Mouse (Mus musculus) myocyte (in vitro differentiated cells): ENCODE measurements at regions not wholly inside any gene's neighbourhood (a gene's known extent, or its start where the extent isn't known, plus 50 kb on each side); places are given as distances from the start of the nearest gene placed in this dataset.

ENCODE experiments used
- H3K27me3 ChIP-seq: one replicate; pipeline ENCODE4 v1.6.1; 2011; ENCODE audit not compliant: control insufficient read depth, insufficient read depth, insufficient read length
- H3K36me3 ChIP-seq: one replicate; pipeline ENCODE4 v1.6.1; 2011; ENCODE audit not compliant: control insufficient read depth, insufficient read depth
- H3K4me2 ChIP-seq: one replicate; pipeline ENCODE4 v1.6.1; 2011; ENCODE audit warnings: low read depth, control low read depth
- H3K4me3 ChIP-seq: one replicate; pipeline ENCODE4 v1.5.1; 2011; ENCODE audit warnings: mild to moderate bottlenecking, control low read depth, moderate library complexity
- H3K79me2 ChIP-seq: one replicate; pipeline ENCODE4 v1.6.1; 2011; ENCODE audit not compliant: control insufficient read depth, insufficient read depth
- H3ac ChIP-seq: one replicate; pipeline ENCODE4 v1.6.1; 2011; ENCODE audit not compliant: control insufficient read depth, insufficient read length
- CEBPB ChIP-seq: IDR thresholded peaks from 2 replicates; pipeline ENCODE4 v1.6.1; 2011; ENCODE audit warnings: mild to moderate bottlenecking, moderate library complexity; ENCODE audit not compliant: poor library complexity, insufficient read depth, severe bottlenecking
- E2F4 ChIP-seq: IDR thresholded peaks from one replicate; pipeline ENCODE4 v1.6.1; 2011; ENCODE audit warnings: mild to moderate bottlenecking, control low read depth, moderate library complexity; ENCODE audit not compliant: insufficient read depth
- MAX ChIP-seq: IDR thresholded peaks from one replicate; pipeline ENCODE4 v1.6.1; 2011; ENCODE audit warnings: low read depth, mild to moderate bottlenecking, control low read depth
- MYOD1 ChIP-seq, 3 experiments: IDR thresholded peaks; one replicate each; pipeline ENCODE4 v1.6.1; 2011; ENCODE audit warnings: control low read depth in 2 of 3, low read depth in 2 of 3, mild to moderate bottlenecking in 2 of 3, moderate library complexity in 1 of 3; ENCODE audit not compliant: insufficient read length in 2 of 3, control insufficient read depth in 1 of 3
- MYOG ChIP-seq, 3 experiments: IDR thresholded peaks; one replicate each; pipeline ENCODE4 v1.6.1; 2011; ENCODE audit warnings: control low read depth in 2 of 3, low read depth in 2 of 3, mild to moderate bottlenecking in 2 of 3; ENCODE audit not compliant: insufficient read length in 2 of 3, control insufficient read depth in 1 of 3, insufficient read depth in 1 of 3
- POLR2A ChIP-seq: IDR thresholded peaks from one replicate; pipeline ENCODE4 v1.6.1; 2011; ENCODE audit warnings: low read depth, mild to moderate bottlenecking, control low read depth, moderate library complexity; ENCODE audit not compliant: insufficient read length
- POLR2AphosphoS2 ChIP-seq: IDR thresholded peaks from one replicate; pipeline ENCODE4 v1.6.1; 2011; ENCODE audit warnings: low read depth, control low read depth; ENCODE audit not compliant: insufficient read length
- REST ChIP-seq: IDR thresholded peaks from one replicate; pipeline ENCODE4 v1.6.1; 2011; ENCODE audit warnings: mild to moderate bottlenecking, control low read depth, moderate library complexity; ENCODE audit not compliant: insufficient read depth, insufficient read length
- SRF ChIP-seq: IDR thresholded peaks from one replicate; pipeline ENCODE4 v1.6.1; 2011; ENCODE audit warnings: low read depth; ENCODE audit not compliant: control insufficient read depth, insufficient read length
- TCF12 ChIP-seq: IDR thresholded peaks from one replicate; pipeline ENCODE4 v1.6.1; 2011; ENCODE audit warnings: mild to moderate bottlenecking, control low read depth; ENCODE audit not compliant: poor library complexity, insufficient read depth, severe bottlenecking
- TCF3 ChIP-seq: IDR thresholded peaks from one replicate; pipeline ENCODE4 v1.6.1; 2011; ENCODE audit warnings: low read depth, control low read depth; ENCODE audit not compliant: insufficient read length
- USF1 ChIP-seq: IDR thresholded peaks from one replicate; pipeline ENCODE4 v1.6.1; 2011; ENCODE audit warnings: low read depth, mild to moderate bottlenecking, control low read depth, moderate library complexity

DNA sequence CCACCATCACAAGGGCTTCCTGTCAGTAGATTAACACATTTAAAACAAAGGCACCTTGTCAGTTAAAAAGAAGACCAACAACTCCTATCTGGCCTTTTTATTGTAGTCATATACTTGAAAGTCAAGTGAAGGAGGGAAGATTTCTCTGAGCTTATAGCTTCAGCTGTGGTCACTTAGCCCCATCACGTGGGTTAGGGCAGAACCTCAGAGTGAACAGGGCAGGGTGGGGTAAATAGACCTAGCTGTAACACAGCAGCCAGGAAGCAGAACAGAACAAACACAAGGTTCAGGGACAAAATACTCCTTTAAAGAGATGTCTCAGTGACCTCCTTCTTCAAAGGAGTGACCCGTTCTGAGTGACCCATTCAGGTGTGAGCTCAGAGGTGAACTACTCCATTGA lies 226.6 kb upstream of the Prep start:
- no peaks in the 10 kb centered on the region for H3K79me2 ChIP-seq
- no peak overlapping the region for H3K4me2 ChIP-seq
- no peaks in the 10 kb centered on the region for H3K36me3 ChIP-seq
- no peak overlapping the region for H3K4me3 ChIP-seq
- no peak overlapping the region for H3ac ChIP-seq
- H3K27me3 ChIP-seq, result no peaks in the 10 kb centered on the region
- no peak for TF ChIP-seq REST
- no peak for TF ChIP-seq SRF
- TF ChIP-seq POLR2A, result no peak
- no peak for TF ChIP-seq TCF3
- no peak for TF ChIP-seq E2F4
- TF ChIP-seq CEBPB, result no peak
- no peak for TF ChIP-seq MYOG (IDR thresholded peaks at IDR 0.05; ENCODE audit: control insufficient read depth in 1 of 3, insufficient read depth in 1 of 3, insufficient read length in 2 of 3, low read depth in 2 of 3)
- no peak for TF ChIP-seq MAX
- TF ChIP-seq POLR2AphosphoS2, result no peak
- TF ChIP-seq USF1, result no peak
- TF ChIP-seq TCF12, result no peak
- TF ChIP-seq MYOD1 (IDR thresholded peaks at IDR 0.05; ENCODE audit: control insufficient read depth in 1 of 3, insufficient read length in 2 of 3, low read depth in 2 of 3), result no peak

DNA sequence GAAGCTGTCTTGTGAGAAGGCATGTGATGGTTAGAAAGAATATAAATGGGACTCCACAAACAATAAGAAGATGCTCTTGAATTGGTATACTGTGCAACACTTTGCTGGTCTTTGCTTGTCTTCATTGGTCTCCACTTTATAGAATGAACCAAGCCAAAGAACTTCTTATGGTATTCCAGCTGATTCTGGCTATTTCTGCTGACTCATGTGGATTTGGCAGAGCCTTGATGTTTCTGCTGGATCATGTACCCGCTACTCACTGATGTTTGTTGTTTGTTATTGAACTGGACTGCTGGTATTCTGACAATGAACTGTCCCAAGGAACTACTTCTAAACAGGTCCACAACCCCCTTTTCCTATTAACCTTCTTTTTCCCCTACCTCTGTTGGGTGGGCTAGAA lies 234.5 kb upstream of the Prep start:
- TF ChIP-seq MYOD1 (IDR thresholded peaks at IDR 0.05; ENCODE audit: control insufficient read depth in 1 of 3, insufficient read length in 2 of 3, low read depth in 2 of 3), result no peak
- no peak for TF ChIP-seq POLR2A
- TF ChIP-seq CEBPB, result no peak
- TF ChIP-seq SRF, result no peak
- TF ChIP-seq MAX, result no peak
- TF ChIP-seq MYOG (IDR thresholded peaks at IDR 0.05; ENCODE audit: control insufficient read depth in 1 of 3, insufficient read depth in 1 of 3, insufficient read length in 2 of 3, low read depth in 2 of 3), result no peak
- no peak for TF ChIP-seq REST
- TF ChIP-seq POLR2AphosphoS2, result no peak
- TF ChIP-seq E2F4, result no peak
- no peak for TF ChIP-seq USF1
- no peak for TF ChIP-seq TCF3
- no peak for TF ChIP-seq TCF12
- no peaks in the 10 kb centered on the region for H3K79me2 ChIP-seq
- H3K36me3 ChIP-seq, result no peaks in the 10 kb centered on the region
- H3K4me2 ChIP-seq, result no peak overlapping the region
- no peak overlapping the region for H3ac ChIP-seq
- no peaks in the 10 kb centered on the region for H3K27me3 ChIP-seq
- H3K4me3 ChIP-seq, result no peak overlapping the region

GRCm38 (mm10) chr10:44826271-44826670 lies 240.7 kb upstream of the Prep start:
- Histone ChIP-seq H3K27me3 (no peaks in the 10 kb centered on the region), H3K4me2 (no peak overlapping the region), H3K36me3 (no peaks in the 10 kb centered on the region), H3K4me3 (no peak overlapping the region), H3ac (no peak overlapping the region), H3K79me2 (no peaks in the 10 kb centered on the region)
- TF ChIP-seq MYOD1 (IDR thresholded peaks at IDR 0.05; ENCODE audit: control insufficient read depth in 1 of 3, insufficient read length in 2 of 3, low read depth in 2 of 3) (no peak), TCF3 (no peak)

- Histone ChIP-seq H3K4me3 (no peak overlapping the region), H3K27me3 (no peaks in the 10 kb centered on the region), H3K79me2 (no peaks in the 10 kb centered on the region), H3K36me3 (no peaks in the 10 kb centered on the region), H3ac (no peak overlapping the region), H3K4me2 (no peak overlapping the region)
- TF ChIP-seq MYOD1 (IDR thresholded peaks at IDR 0.05; ENCODE audit: control insufficient read depth in 1 of 3, insufficient read length in 2 of 3, low read depth in 2 of 3) (no peak), SRF (no peak), USF1 (no peak), POLR2AphosphoS2 (no peak), POLR2A (no peak), MAX (no peak), E2F4 (no peak), TCF3 (no peak), TCF12 (no peak), REST (no peak), MYOG (IDR thresholded peaks at IDR 0.05; ENCODE audit: control insufficient read depth in 1 of 3, insufficient read depth in 1 of 3, insufficient read length in 2 of 3, low read depth in 2 of 3) (no peak), CEBPB (no peak)
Measured at GRCm38 (mm10) chr10:44821666-44822065, 245.3 kb upstream of the Prep start.

GRCm38 (mm10) chr10:44820379-44820778 lies 246.6 kb upstream of the Prep start:
- H3K27me3 ChIP-seq, result no peaks in the 10 kb centered on the region
- no peaks in the 10 kb centered on the region for H3K36me3 ChIP-seq
- no peak overlapping the region for H3ac ChIP-seq
- no peak overlapping the region for H3K4me3 ChIP-seq
- TF ChIP-seq USF1, result no peak
- TF ChIP-seq MYOD1 (IDR thresholded peaks at IDR 0.05; ENCODE audit: control insufficient read depth in 1 of 3, insufficient read length in 2 of 3, low read depth in 2 of 3), result peak in 1 of 3 experiments; percentile 13
- no peak overlapping the region for H3K4me2 ChIP-seq
- H3K79me2 ChIP-seq, result no peaks in the 10 kb centered on the region

GRCm38 (mm10) chr10:44819361-44819760 lies 247.6 kb upstream of the Prep start:
- no peaks in the 10 kb centered on the region for H3K36me3 ChIP-seq
- no peak overlapping the region for H3K4me2 ChIP-seq
- no peaks in the 10 kb centered on the region for H3K27me3 ChIP-seq
- H3ac ChIP-seq, result no peak overlapping the region
- no peaks in the 10 kb centered on the region for H3K79me2 ChIP-seq
- no peak for TF ChIP-seq REST
- no peak for TF ChIP-seq USF1
- TF ChIP-seq POLR2AphosphoS2, result no peak
- no peak for TF ChIP-seq E2F4
- no peak for TF ChIP-seq TCF3
- no peak for TF ChIP-seq CEBPB
- no peak overlapping the region for H3K4me3 ChIP-seq
